Mouse (Mus musculus) G1E (cell line): Measurements from ENCODE around the gene Map2k5.

Source experiments
- CTCF ChIP-seq: IDR thresholded peaks from 2 replicates; pipeline ENCODE4 v1.5.1; 2012; ENCODE audit warnings: low read depth, low read length, inconsistent platforms, mixed read lengths
- GATA1 ChIP-seq: IDR thresholded peaks from 2 replicates; pipeline ENCODE4 v1.6.1; 2012; ENCODE audit warnings: borderline replicate concordance, low read length, inconsistent platforms, mixed read lengths
- POLR2AphosphoS5 ChIP-seq: IDR thresholded peaks from 2 replicates; pipeline ENCODE4 v1.6.1; 2012; ENCODE audit warnings: low read depth, low read length, inconsistent platforms; ENCODE audit not compliant: insufficient replicate concordance
- TAL1 ChIP-seq: conservative IDR thresholded peaks from 2 replicates; pipeline ENCODE4 v1.6.1; 2012; ENCODE audit warnings: low read depth, low read length, inconsistent platforms, mixed read lengths

DNA sequence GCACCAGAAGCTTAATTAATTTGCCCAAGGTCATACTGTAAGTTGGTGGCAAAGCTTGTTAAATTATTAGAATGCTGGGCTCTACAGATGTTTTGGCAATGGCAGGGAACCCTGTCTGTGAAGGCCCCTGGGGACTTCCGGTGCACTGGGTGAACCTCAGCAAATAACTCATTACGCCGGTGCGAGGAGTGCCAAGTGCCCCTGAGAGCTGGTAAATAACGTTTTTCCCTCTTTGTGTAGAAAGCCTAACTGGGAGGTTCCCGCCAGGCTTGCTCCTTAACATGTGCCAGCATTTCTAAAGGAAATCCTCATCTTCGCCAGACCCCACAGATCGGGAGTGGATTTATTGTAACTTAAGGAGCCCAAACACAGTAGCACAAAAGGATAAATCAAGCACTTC, 136.5 kb downstream of the Map2k5 start:
- TF ChIP-seq POLR2AphosphoS5 = no peak
- TF ChIP-seq CTCF = no peak
- no peak for TF ChIP-seq GATA1
- no peak for TF ChIP-seq TAL1
